ENCODE assay signal across 14 mouse cellular contexts in genomic region chr15:89124312-89124711, GRCm38 (mm10). TPM values are rescaled to one million over a fixed set of nuclear protein-coding genes. Genes with fewer than 3 reads are reported as not detected.
DNase-seq lines count a peak whose midpoint lies in the region; ATAC-seq and TF ChIP-seq lines count a peak whose summit lies in the region.
"Had no signal": no experiment of that assay in that cellular context is flagged by ENCODE, and none has a peak within 500 bp of the region (broad histone marks: within the 10 kb centered on the region; RNA-seq: fewer than 3 reads in every experiment).

No protein-coding gene starts in this region.

- H3K27ac ChIP-seq in forebrain, embryonic 10.5 days: no peak overlapping the region
- H3K27ac ChIP-seq in forebrain, postnatal 0 days (ENCODE audit: low read depth, low read length): no peak overlapping the region
- no peak overlapping the region for H3K27ac ChIP-seq in kidney, postnatal 0 days
- H3K27ac ChIP-seq in embryonic facial prominence, embryonic 10.5 days (replicated peaks): no peak overlapping the region
- H3K27ac ChIP-seq in hindbrain, embryonic 15.5 days (replicated peaks): peak overlapping the region; percentile 92; the same call in 1 of the 2 replicates
- H3K27ac ChIP-seq in heart, embryonic 10.5 days: no peak overlapping the region

- DNase-seq in forebrain, embryonic 10.5 days (ENCODE audit: extremely low spot score, low spot score): no peak
- no peak for DNase-seq in forebrain, postnatal 0 days
- no peak for DNase-seq in kidney, postnatal 0 days (ENCODE audit: low spot score)
- DNase-seq in kidney, adult 11 months: no peak
- DNase-seq in embryonic facial prominence, embryonic 10.5 days (ENCODE audit: low spot score): no peak
- DNase-seq in frontal cortex, postnatal 14 days (ENCODE audit: low spot score in 2 of 2): no peak
- no peak for DNase-seq in heart, embryonic 10.5 days (ENCODE audit: low spot score)
- DNase-seq: gastrocnemius, postnatal 36 days; kidney, adult 8-10 months had no signal

- no peak overlapping the region for H3K9ac ChIP-seq in forebrain, postnatal 0 days
- 0 out of 2 replicates have a peak overlapping the region, but pooled peaks have one; percentile 79 for H3K9ac ChIP-seq in kidney, postnatal 0 days (ENCODE audit: low read depth, low read length)
- no peak overlapping the region for H3K9ac ChIP-seq in hindbrain, embryonic 15.5 days
- H3K9ac ChIP-seq: limb, embryonic 15.5 days had no signal

- H3K9me3 ChIP-seq in forebrain, embryonic 10.5 days: no peaks in the 10 kb centered on the region
- no peaks in the 10 kb centered on the region for H3K9me3 ChIP-seq in forebrain, postnatal 0 days (ENCODE audit: low read length)
- H3K9me3 ChIP-seq in kidney, postnatal 0 days (replicated peaks; ENCODE audit: low read length): no peaks in the 10 kb centered on the region
- no peaks in the 10 kb centered on the region for H3K9me3 ChIP-seq in embryonic facial prominence, embryonic 10.5 days
- H3K9me3 ChIP-seq in hindbrain, embryonic 15.5 days: no peaks in the 10 kb centered on the region
- no peaks in the 10 kb centered on the region for H3K9me3 ChIP-seq in heart, embryonic 10.5 days
- H3K9me3 ChIP-seq: embryonic facial prominence, embryonic 15.5 days; heart, embryonic 15.5 days; limb, embryonic 15.5 days; megakaryocyte, embryonic 14.5 days had no signal

- no peak for ATAC-seq in forebrain, postnatal 0 days
- ATAC-seq in kidney, postnatal 0 days (replicated peaks; ENCODE audit: low FRiP score, low read depth): no peak
- ATAC-seq in hindbrain, embryonic 15.5 days (ENCODE audit: low FRiP score, low read depth): no peak

- 91% methylated on average over 3 of the region's 3 CpGs for WGBS in forebrain, embryonic 10.5 days
- WGBS in forebrain, postnatal 0 days: 94% methylated on average over 3 of the region's 3 CpGs
- WGBS in kidney, postnatal 0 days: 94% methylated on average over 3 of the region's 3 CpGs
- WGBS in embryonic facial prominence, embryonic 10.5 days: 89% methylated on average over 3 of the region's 3 CpGs
- 94% methylated on average over 3 of the region's 3 CpGs for WGBS in hindbrain, embryonic 15.5 days
- WGBS in heart, embryonic 10.5 days: 87% methylated on average over 3 of the region's 3 CpGs

- peaks cover 66% of the 10 kb centered on the region for H3K4me1 ChIP-seq in forebrain, embryonic 10.5 days
- peaks cover 26% of the 10 kb centered on the region for H3K4me1 ChIP-seq in forebrain, postnatal 0 days (ENCODE audit: insufficient read depth)
- H3K4me1 ChIP-seq in kidney, postnatal 0 days (replicated peaks; ENCODE audit: insufficient read depth, low read length): peaks cover 31% of the 10 kb centered on the region
- peaks cover 59% of the 10 kb centered on the region for H3K4me1 ChIP-seq in embryonic facial prominence, embryonic 10.5 days
- peaks cover 60% of the 10 kb centered on the region for H3K4me1 ChIP-seq in hindbrain, embryonic 15.5 days (replicated peaks)
- H3K4me1 ChIP-seq in heart, embryonic 10.5 days: peaks cover 50% of the 10 kb centered on the region

- no peak overlapping the region for H3K4me2 ChIP-seq in forebrain, postnatal 0 days (ENCODE audit: low read depth)
- H3K4me2 ChIP-seq in kidney, postnatal 0 days (ENCODE audit: low read length): no peak overlapping the region
- peak overlapping the region; percentile 93; the same call in 1 of the 2 replicates for H3K4me2 ChIP-seq in hindbrain, embryonic 15.5 days

- peak overlapping the region; percentile 96; the same call in 1 of the 2 replicates for H3K4me3 ChIP-seq in forebrain, embryonic 10.5 days
- no peak overlapping the region for H3K4me3 ChIP-seq in forebrain, postnatal 0 days (ENCODE audit: low read depth, low read length)
- H3K4me3 ChIP-seq in kidney, postnatal 0 days (replicated peaks; ENCODE audit: low read depth, low read length): no peak overlapping the region
- peak overlapping the region; percentile 77 for H3K4me3 ChIP-seq in embryonic facial prominence, embryonic 10.5 days
- H3K4me3 ChIP-seq in hindbrain, embryonic 15.5 days: no peak overlapping the region
- H3K4me3 ChIP-seq in heart, embryonic 10.5 days: no peak overlapping the region

- TF ChIP-seq CTCF in forebrain, postnatal 0 days (IDR thresholded peaks at IDR 0.05; ENCODE audit: low read depth): no peak
- no peak for TF ChIP-seq CTCF in kidney, postnatal 0 days (IDR thresholded peaks at IDR 0.05; ENCODE audit: low read depth)

- peaks cover 35% of the 10 kb centered on the region for H3K36me3 ChIP-seq in forebrain, embryonic 10.5 days (replicated peaks)
- peaks cover 9% of the 10 kb centered on the region; the same call in 1 of the 2 replicates for H3K36me3 ChIP-seq in forebrain, postnatal 0 days (ENCODE audit: insufficient read depth)
- peaks cover 3% of the 10 kb centered on the region; the same call in 1 of the 2 replicates for H3K36me3 ChIP-seq in kidney, postnatal 0 days (ENCODE audit: insufficient read depth, low read length)
- peaks cover 23% of the 10 kb centered on the region for H3K36me3 ChIP-seq in embryonic facial prominence, embryonic 10.5 days (replicated peaks)
- 0 out of 2 replicates have a peak, but pooled peaks cover 3% of the 10 kb centered on the region for H3K36me3 ChIP-seq in hindbrain, embryonic 15.5 days
- peaks cover 25% of the 10 kb centered on the region for H3K36me3 ChIP-seq in heart, embryonic 10.5 days

- H3K27me3 ChIP-seq in forebrain, embryonic 10.5 days (ENCODE audit: poor library complexity, severe bottlenecking): no peaks in the 10 kb centered on the region
- H3K27me3 ChIP-seq in forebrain, postnatal 0 days (ENCODE audit: insufficient read depth, low read length): no peaks in the 10 kb centered on the region
- no peaks in the 10 kb centered on the region for H3K27me3 ChIP-seq in kidney, postnatal 0 days (ENCODE audit: insufficient read depth, low read length)
- no peaks in the 10 kb centered on the region for H3K27me3 ChIP-seq in embryonic facial prominence, embryonic 10.5 days (replicated peaks; ENCODE audit: low read depth, poor library complexity, severe bottlenecking)
- H3K27me3 ChIP-seq in hindbrain, embryonic 15.5 days: no peaks in the 10 kb centered on the region
- H3K27me3 ChIP-seq in heart, embryonic 10.5 days (ENCODE audit: insufficient read depth, poor library complexity, severe bottlenecking): no peaks in the 10 kb centered on the region
- H3K27me3 ChIP-seq: embryonic facial prominence, embryonic 15.5 days; heart, embryonic 15.5 days; limb, embryonic 15.5 days; megakaryocyte, embryonic 14.5 days had no signal

RNA-seq across cellular contexts. Expression of gene Tubgcp6, which starts 1.4 kb away (rescaled TPM):
- 25.7 and 26.5 TPM in 2 replicates for polyA plus RNA-seq in forebrain, embryonic 10.5 days (2016; fragmentation: Nextera tagmentation; extraction: Ambion mirVana)
- total RNA-seq in forebrain, postnatal 0 days (2014; rRNA removed): 24.6 and 42.4 TPM in 2 replicates
- 7.4 and 8.8 TPM in 2 replicates for polyA plus RNA-seq in forebrain, postnatal 0 days (2015; fragmentation: Nextera tagmentation; extraction: Ambion mirVana)
- polyA plus RNA-seq in kidney, postnatal 0 days (2015; fragmentation: Nextera tagmentation; extraction: Ambion mirVana): 6.6 and 7.4 TPM in 2 replicates
- polyA plus RNA-seq in embryonic facial prominence, embryonic 10.5 days (2016; fragmentation: Nextera tagmentation; extraction: Ambion mirVana): 25.9 and 28.8 TPM in 2 replicates
- 16.6 and 16.9 TPM in 2 replicates for polyA plus RNA-seq in hindbrain, embryonic 15.5 days (2015; fragmentation: Nextera tagmentation; extraction: Ambion mirVana)
- polyA plus RNA-seq in heart, embryonic 10.5 days (2016; fragmentation: Nextera tagmentation; extraction: Ambion mirVana): 15.4 and 17.1 TPM in 2 replicates

RNA-seq across cellular contexts. Expression of gene Hdac10, which starts 4.2 kb away (rescaled TPM):
- polyA plus RNA-seq in forebrain, embryonic 10.5 days (2016; fragmentation: Nextera tagmentation; extraction: Ambion mirVana): 15.0 and 16.5 TPM in 2 replicates
- total RNA-seq in forebrain, postnatal 0 days (2014; rRNA removed): 33.1 and 44.3 TPM in 2 replicates
- 27.9 and 30.1 TPM in 2 replicates for polyA plus RNA-seq in forebrain, postnatal 0 days (2015; fragmentation: Nextera tagmentation; extraction: Ambion mirVana)
- polyA plus RNA-seq in kidney, postnatal 0 days (2015; fragmentation: Nextera tagmentation; extraction: Ambion mirVana): 12.8 and 13.2 TPM in 2 replicates
- polyA plus RNA-seq in embryonic facial prominence, embryonic 10.5 days (2016; fragmentation: Nextera tagmentation; extraction: Ambion mirVana): 15.9 and 16.1 TPM in 2 replicates
- 25.3 and 27.6 TPM in 2 replicates for polyA plus RNA-seq in hindbrain, embryonic 15.5 days (2015; fragmentation: Nextera tagmentation; extraction: Ambion mirVana)
- 18.5 and 19.0 TPM in 2 replicates for polyA plus RNA-seq in heart, embryonic 10.5 days (2016; fragmentation: Nextera tagmentation; extraction: Ambion mirVana)

RNA-seq across cellular contexts. Expression of gene Mapk12, which starts 16.2 kb away (rescaled TPM):
- 34.9 and 38.4 TPM in 2 replicates for polyA plus RNA-seq in forebrain, embryonic 10.5 days (2016; fragmentation: Nextera tagmentation; extraction: Ambion mirVana)
- 1.8 and 3.4 TPM in 2 replicates for total RNA-seq in forebrain, postnatal 0 days (2014; rRNA removed)
- polyA plus RNA-seq in forebrain, postnatal 0 days (2015; fragmentation: Nextera tagmentation; extraction: Ambion mirVana): 2.0 and 2.8 TPM in 2 replicates
- polyA plus RNA-seq in kidney, postnatal 0 days (2015; fragmentation: Nextera tagmentation; extraction: Ambion mirVana): 12.3 and 13.5 TPM in 2 replicates
- 16.6 and 19.6 TPM in 2 replicates for polyA plus RNA-seq in embryonic facial prominence, embryonic 10.5 days (2016; fragmentation: Nextera tagmentation; extraction: Ambion mirVana)
- 4.2 and 4.6 TPM in 2 replicates for polyA plus RNA-seq in hindbrain, embryonic 15.5 days (2015; fragmentation: Nextera tagmentation; extraction: Ambion mirVana)
- 25.4 and 26.4 TPM in 2 replicates for polyA plus RNA-seq in heart, embryonic 10.5 days (2016; fragmentation: Nextera tagmentation; extraction: Ambion mirVana)

RNA-seq across cellular contexts. Expression of gene Mapk11, which starts 25.1 kb away (rescaled TPM):
- polyA plus RNA-seq in forebrain, embryonic 10.5 days (2016; fragmentation: Nextera tagmentation; extraction: Ambion mirVana): 35.7 and 36.3 TPM in 2 replicates
- 35.2 and 35.8 TPM in 2 replicates for total RNA-seq in forebrain, postnatal 0 days (2014; rRNA removed)
- polyA plus RNA-seq in forebrain, postnatal 0 days (2015; fragmentation: Nextera tagmentation; extraction: Ambion mirVana): 16.2 and 21.3 TPM in 2 replicates
- 7.5 and 9.3 TPM in 2 replicates for polyA plus RNA-seq in kidney, postnatal 0 days (2015; fragmentation: Nextera tagmentation; extraction: Ambion mirVana)
- 16.1 and 20.6 TPM in 2 replicates for polyA plus RNA-seq in embryonic facial prominence, embryonic 10.5 days (2016; fragmentation: Nextera tagmentation; extraction: Ambion mirVana)
- 27.3 and 28.3 TPM in 2 replicates for polyA plus RNA-seq in hindbrain, embryonic 15.5 days (2015; fragmentation: Nextera tagmentation; extraction: Ambion mirVana)
- 4.2 and 4.8 TPM in 2 replicates for polyA plus RNA-seq in heart, embryonic 10.5 days (2016; fragmentation: Nextera tagmentation; extraction: Ambion mirVana)

RNA-seq across cellular contexts. Expression of gene Selenoo, which starts 35.4 kb away (rescaled TPM):
- polyA plus RNA-seq in forebrain, embryonic 10.5 days (2016; fragmentation: Nextera tagmentation; extraction: Ambion mirVana): 14.4 and 14.8 TPM in 2 replicates
- 45.9 and 47.9 TPM in 2 replicates for total RNA-seq in forebrain, postnatal 0 days (2014; rRNA removed)
- 19.6 and 20.7 TPM in 2 replicates for polyA plus RNA-seq in forebrain, postnatal 0 days (2015; fragmentation: Nextera tagmentation; extraction: Ambion mirVana)
- 18.3 and 21.3 TPM in 2 replicates for polyA plus RNA-seq in kidney, postnatal 0 days (2015; fragmentation: Nextera tagmentation; extraction: Ambion mirVana)
- polyA plus RNA-seq in embryonic facial prominence, embryonic 10.5 days (2016; fragmentation: Nextera tagmentation; extraction: Ambion mirVana): 12.9 and 13.0 TPM in 2 replicates
- polyA plus RNA-seq in hindbrain, embryonic 15.5 days (2015; fragmentation: Nextera tagmentation; extraction: Ambion mirVana): 20.1 and 21.3 TPM in 2 replicates
- 9.5 and 11.8 TPM in 2 replicates for polyA plus RNA-seq in heart, embryonic 10.5 days (2016; fragmentation: Nextera tagmentation; extraction: Ambion mirVana)

Comparison
In these comparisons a context has a peak if more than half of its experiments do, and no peak if none do; other contexts are left out.
1. H3K4me3 ChIP-seq: peak in forebrain, embryonic 10.5 days (single experiment) and embryonic facial prominence, embryonic 10.5 days (single experiment); none in forebrain, postnatal 0 days (single experiment), kidney, postnatal 0 days (single experiment), hindbrain, embryonic 15.5 days (single experiment) and heart, embryonic 10.5 days (single experiment).